Mouse (Mus musculus) neural tube, embryonic 12.5 days (tissue): ENCODE measurements around the gene Steap3. TPM values are rescaled to one million over a fixed set of nuclear protein-coding genes. Genes with fewer than 3 reads are reported as not detected.

Experiments used
- ATAC-seq: fragments of 200-750 bp; cut with Nextera tagmentation; 2 replicates; pipeline ENCODE4 v1.8.0; 2017; ENCODE audit warnings: low read depth, mild to moderate bottlenecking, moderate TSS enrichment, moderate library complexity; ENCODE audit not compliant: low FRiP score
- H3K27ac ChIP-seq: fragments of 300-500 bp; sonication (generic); 2 replicates; pipeline ENCODE4 v1.5.1; 2016
- H3K27me3 ChIP-seq: fragments of 300-500 bp; sonication (generic); replicated peaks from 2 replicates; pipeline ENCODE4 v1.6.1; 2016; ENCODE audit warnings: mild to moderate bottlenecking
- H3K36me3 ChIP-seq: fragments of 300-500 bp; sonication (generic); 2 replicates; pipeline ENCODE4 v1.6.1; 2016; ENCODE audit warnings: mild to moderate bottlenecking
- H3K4me1 ChIP-seq: fragments of 300-500 bp; sonication (generic); 2 replicates; pipeline ENCODE4 v1.6.1; 2016
- H3K4me2 ChIP-seq: fragments of 300-500 bp; sonication (generic); replicated peaks from 2 replicates; pipeline ENCODE4 v1.6.1; 2016; ENCODE audit warnings: mild to moderate bottlenecking
- H3K4me3 ChIP-seq: fragments of 300-500 bp; sonication (generic); 2 replicates; pipeline ENCODE4 v1.5.1; 2016
- H3K9ac ChIP-seq: fragments of 300-500 bp; sonication (generic); 2 replicates; pipeline ENCODE4 v1.6.1; 2016; ENCODE audit warnings: mild to moderate bottlenecking
- H3K9me3 ChIP-seq: fragments of 300-500 bp; sonication (generic); 2 replicates; pipeline ENCODE4 v1.6.1; 2016; ENCODE audit warnings: mild to moderate bottlenecking
- WGBS: fragments of 180-500 bp; shearing (Covaris S2); methylation state at CpG from one replicate; pipeline ENCODE4 v1.1.7; 2016; 5-methylcytosine and 5-hydroxymethylcytosine counted together
- polyA plus RNA-seq: library from polyadenylated mRNA; unstranded; fragments of >200 nt; fragmentation: Nextera tagmentation; extraction: Ambion mirVana; gene quantifications from 2 replicates; pipeline ENCODE4 v1.2.1, GENCODE M21; 2016

Gene Steap3
- polyA plus RNA-seq, 1 experiment from 2014 or later = 1.4 TPM

DNA sequence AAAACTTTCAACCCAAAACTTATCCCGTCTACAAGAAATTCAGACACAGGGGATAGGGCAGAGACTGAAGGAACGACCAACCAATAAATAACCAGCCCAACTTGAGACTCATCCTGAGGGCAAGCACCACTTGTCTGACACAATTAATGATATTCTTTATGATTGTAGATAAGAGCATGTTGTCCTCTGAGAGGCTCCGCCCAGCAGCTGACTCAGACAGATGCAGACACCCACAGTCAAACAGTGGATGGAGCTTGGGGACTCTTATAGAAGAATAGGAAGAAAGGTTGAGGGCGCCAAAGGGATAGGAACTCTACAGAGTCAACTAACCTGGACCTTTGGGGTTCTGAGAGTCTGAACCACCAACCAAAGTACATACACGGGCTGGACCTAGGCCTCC, 22.7 kb downstream of the Steap3 start:
- ATAC-seq = no peak
- WGBS = 86% methylated on average over 5 of the region's 5 CpGs
- H3K4me2 ChIP-seq = no peak overlapping the region

DNA sequence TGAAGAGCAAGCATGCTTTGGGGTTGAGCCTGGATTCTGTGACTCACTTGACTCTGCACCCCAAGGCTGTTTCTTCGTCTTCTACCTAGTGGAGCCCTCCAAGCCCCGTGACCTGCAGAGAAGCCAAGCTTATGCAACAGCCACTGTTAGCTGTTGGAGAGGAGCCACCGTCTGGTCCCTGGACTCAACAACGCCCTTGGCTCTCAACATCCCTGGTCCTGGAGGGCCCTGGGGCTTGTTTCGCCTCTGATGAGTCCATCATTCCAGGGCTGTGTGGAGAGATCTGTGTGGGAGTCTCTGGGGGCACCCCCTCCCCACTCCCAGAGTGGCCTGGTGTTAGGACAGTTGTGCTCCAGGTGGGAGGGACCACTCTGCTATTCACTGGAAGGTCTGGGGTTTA, 24.3 kb downstream of the Steap3 start:
- Histone ChIP-seq H3K27ac (no peak overlapping the region), H3K4me3 (no peak overlapping the region), H3K4me1 (no peaks in the 10 kb centered on the region), H3K36me3 (no peaks in the 10 kb centered on the region), H3K9ac (no peak overlapping the region), H3K9me3 (no peaks in the 10 kb centered on the region), H3K4me2 (no peak overlapping the region), H3K27me3 (no peaks in the 10 kb centered on the region)
- no peak for ATAC-seq
- WGBS = 81% methylated on average over 5 of the region's 5 CpGs

More for the DNA sequence above, 22.7 kb downstream of the Steap3 start:
- no peaks in the 10 kb centered on the region for H3K4me1 ChIP-seq
- no peaks in the 10 kb centered on the region for H3K27me3 ChIP-seq
- no peaks in the 10 kb centered on the region for H3K36me3 ChIP-seq
- no peaks in the 10 kb centered on the region for H3K9me3 ChIP-seq
- no peak overlapping the region for H3K27ac ChIP-seq
- no peak overlapping the region for H3K4me3 ChIP-seq
- H3K9ac ChIP-seq = no peak overlapping the region

DNA sequence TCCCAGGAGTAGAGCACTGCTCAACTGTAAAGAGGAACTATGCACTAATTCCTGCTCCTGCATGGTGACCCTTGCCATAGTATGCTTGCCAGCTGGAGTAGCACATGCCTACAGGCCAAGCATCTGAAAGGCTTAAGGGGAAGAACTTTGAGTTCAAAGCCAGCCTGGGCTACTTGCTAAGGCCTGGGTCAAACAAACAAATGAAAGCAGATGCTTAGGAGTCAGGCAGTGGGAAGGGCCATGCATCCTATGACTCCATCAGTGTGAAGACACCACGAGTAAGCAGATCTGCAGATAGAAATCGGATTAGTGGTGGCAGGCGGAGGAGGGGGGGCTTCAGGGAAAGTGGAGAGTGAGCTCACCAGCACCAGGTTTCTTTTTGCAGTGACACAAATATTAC, 25.2 kb downstream of the Steap3 start:
- Histone ChIP-seq H3K4me3 (no peak overlapping the region), H3K9me3 (no peaks in the 10 kb centered on the region), H3K27me3 (no peaks in the 10 kb centered on the region), H3K9ac (no peak overlapping the region), H3K27ac (no peak overlapping the region), H3K4me1 (no peaks in the 10 kb centered on the region), H3K4me2 (no peak overlapping the region), H3K36me3 (no peaks in the 10 kb centered on the region)
- no peak for ATAC-seq
- 90% methylated on average over 3 of the region's 3 CpGs for WGBS

DNA sequence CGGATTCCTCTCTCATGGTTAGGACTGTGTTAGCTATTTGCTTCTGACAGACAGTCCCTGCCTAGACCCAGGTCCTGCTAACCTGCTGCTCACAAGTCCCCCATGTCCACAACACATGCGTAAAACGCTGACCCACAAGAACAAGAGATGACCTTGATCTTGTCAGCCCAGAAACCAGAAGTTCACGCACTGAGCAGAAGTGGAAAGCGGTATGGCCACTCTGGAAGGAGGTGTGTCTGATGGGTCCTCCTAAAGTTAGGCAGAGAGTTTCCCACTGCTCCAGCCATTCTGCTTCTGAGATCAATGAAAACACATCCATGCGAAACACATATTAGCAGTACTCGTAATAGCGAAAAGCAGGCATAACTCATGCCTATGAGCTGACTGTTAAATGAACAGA, 25.6 kb downstream of the Steap3 start:
- H3K9me3 ChIP-seq = no peaks in the 10 kb centered on the region
- no peaks in the 10 kb centered on the region for H3K36me3 ChIP-seq
- no peak for ATAC-seq
- no peak overlapping the region for H3K9ac ChIP-seq
- H3K4me1 ChIP-seq = no peaks in the 10 kb centered on the region
- H3K27me3 ChIP-seq = no peaks in the 10 kb centered on the region
- H3K4me3 ChIP-seq = no peak overlapping the region
- WGBS = 94% methylated on average over 8 of the region's 8 CpGs
- no peak overlapping the region for H3K27ac ChIP-seq
- no peak overlapping the region for H3K4me2 ChIP-seq

DNA sequence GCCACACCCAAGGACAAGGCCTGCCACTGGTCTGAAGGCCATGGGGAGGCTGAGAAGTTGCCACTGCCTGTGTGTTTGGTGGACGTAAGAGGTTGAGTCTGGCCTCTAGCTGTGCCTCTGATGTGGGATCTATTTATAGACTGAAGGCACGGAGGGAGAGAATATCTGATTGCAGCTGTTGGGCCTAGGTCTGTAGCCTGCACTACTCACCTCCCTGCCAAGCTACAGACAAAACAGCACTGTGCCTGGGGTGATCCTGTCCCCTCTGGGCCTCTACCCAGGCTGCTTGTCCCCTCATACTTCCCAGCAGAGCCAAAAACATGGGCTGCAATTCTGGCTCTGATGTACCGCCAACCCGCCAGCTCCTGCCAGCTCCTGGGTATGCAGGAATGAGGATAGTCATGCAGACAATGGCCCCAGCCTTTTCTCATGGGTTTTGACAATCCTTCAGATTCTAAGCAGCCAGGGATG, 26.8 kb downstream of the Steap3 start:
- Histone ChIP-seq H3K4me3 (no peak overlapping the region), H3K9ac (no peak overlapping the region), H3K4me2 (no peak overlapping the region), H3K36me3 (no peaks in the 10 kb centered on the region), H3K9me3 (no peaks in the 10 kb centered on the region), H3K27me3 (no peaks in the 10 kb centered on the region), H3K4me1 (no peaks in the 10 kb centered on the region), H3K27ac (no peak overlapping the region)
- no peak for ATAC-seq
- 62% methylated on average over 4 of the region's 4 CpGs for WGBS

DNA sequence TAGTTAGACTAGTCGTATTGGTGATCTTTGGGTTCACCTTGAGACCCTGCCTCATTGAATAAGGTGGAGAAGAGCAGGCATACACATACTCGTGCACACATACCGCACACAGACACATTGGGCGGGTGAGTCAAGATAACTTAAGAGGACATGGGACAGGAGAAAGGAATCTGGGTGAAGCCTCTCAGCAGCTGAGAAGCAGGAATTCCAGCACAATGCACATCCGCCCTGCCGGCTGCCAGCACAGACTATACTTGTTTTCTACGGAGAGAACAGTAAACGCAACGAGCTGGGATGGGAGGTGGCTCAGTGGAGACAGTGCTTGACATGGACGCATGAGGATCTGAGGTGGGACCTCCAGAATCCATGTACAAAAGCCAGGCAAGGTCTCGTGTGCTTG, 27.9 kb downstream of the Steap3 start:
- WGBS = 91% methylated on average over 11 of the region's 11 CpGs
- Histone ChIP-seq H3K4me2 (no peak overlapping the region), H3K4me1 (no peaks in the 10 kb centered on the region), H3K4me3 (no peak overlapping the region), H3K9ac (no peak overlapping the region), H3K27ac (no peak overlapping the region), H3K36me3 (no peaks in the 10 kb centered on the region), H3K27me3 (no peaks in the 10 kb centered on the region), H3K9me3 (no peaks in the 10 kb centered on the region)
- ATAC-seq = no peak

DNA sequence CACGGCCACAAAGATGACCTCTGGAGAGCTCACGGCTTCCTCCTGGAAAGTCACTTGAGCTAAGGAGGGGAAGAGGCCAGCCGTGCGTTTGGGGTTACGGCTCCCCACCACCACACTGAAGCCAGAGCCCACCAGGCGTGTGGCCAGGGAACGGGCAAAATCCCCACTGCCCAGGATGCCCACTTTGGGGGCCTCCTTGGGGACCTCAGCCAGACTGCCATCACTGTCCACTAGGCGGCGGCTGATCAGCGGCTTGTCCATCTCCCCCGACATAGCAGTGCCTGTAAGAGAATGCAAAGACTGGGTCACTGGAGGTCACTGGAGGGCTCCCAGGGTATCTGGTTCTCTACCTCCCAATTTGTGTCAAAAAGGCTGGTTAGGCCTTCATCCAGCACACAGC, 28.5 kb downstream of the Steap3 start:
- H3K9ac ChIP-seq = no peak overlapping the region
- no peaks in the 10 kb centered on the region for H3K27me3 ChIP-seq
- H3K36me3 ChIP-seq = no peaks in the 10 kb centered on the region
- H3K4me3 ChIP-seq = no peak overlapping the region
- 84% methylated on average over 11 of the region's 11 CpGs for WGBS
- H3K9me3 ChIP-seq = no peaks in the 10 kb centered on the region
- ATAC-seq = no peak
- H3K4me2 ChIP-seq = no peak overlapping the region
- no peak overlapping the region for H3K27ac ChIP-seq
- no peaks in the 10 kb centered on the region for H3K4me1 ChIP-seq

DNA sequence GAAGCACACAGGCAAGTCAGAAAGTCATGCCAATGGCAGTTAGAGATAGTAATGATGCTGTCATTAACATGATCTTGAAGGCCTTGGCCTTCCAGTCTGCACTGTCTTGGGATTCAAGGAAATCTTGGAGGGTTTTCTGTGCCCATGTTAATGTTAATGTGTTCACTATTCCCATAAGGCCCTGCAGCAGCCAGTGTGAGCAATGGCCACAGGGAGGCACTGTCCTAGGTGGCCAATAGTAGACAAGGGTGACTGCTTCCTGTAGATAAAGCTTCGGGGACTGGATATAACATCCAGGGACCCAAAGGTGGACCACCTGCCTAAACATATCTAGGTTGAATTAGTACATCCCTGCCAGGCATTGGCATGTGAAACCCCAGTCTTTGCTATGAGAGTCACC, 35.4 kb downstream of the Steap3 start:
- WGBS = 81% methylated on average over 1 of the region's 1 CpGs
- H3K4me2 ChIP-seq = no peak overlapping the region
- ATAC-seq = no peak
- no peaks in the 10 kb centered on the region for H3K36me3 ChIP-seq
- H3K9ac ChIP-seq = no peak overlapping the region
- no peaks in the 10 kb centered on the region for H3K27me3 ChIP-seq
- no peaks in the 10 kb centered on the region for H3K4me1 ChIP-seq
- no peak overlapping the region for H3K4me3 ChIP-seq
- H3K9me3 ChIP-seq = no peaks in the 10 kb centered on the region
- H3K27ac ChIP-seq = no peak overlapping the region

DNA sequence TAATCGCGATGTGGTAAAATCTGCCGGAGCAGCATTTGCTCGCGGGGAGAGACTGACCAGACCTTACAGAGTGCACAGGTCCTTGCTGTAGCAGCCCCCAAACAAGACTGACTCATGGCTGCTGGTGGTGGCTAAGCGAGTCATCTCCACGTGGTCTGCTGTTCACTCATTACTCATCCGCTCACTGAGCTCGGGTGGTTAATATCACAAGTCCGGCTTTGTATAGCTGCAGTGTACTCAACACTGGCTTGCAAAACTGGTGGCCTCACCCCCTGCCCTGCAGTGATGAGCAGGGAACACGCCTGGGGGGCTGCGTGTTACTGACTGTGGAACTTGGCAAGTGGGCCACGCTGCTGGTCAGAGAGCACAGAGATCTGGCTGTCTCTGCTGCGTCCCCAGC, 36.1 kb downstream of the Steap3 start:
- Histone ChIP-seq H3K4me2 (no peak overlapping the region), H3K4me3 (no peak overlapping the region), H3K4me1 (no peaks in the 10 kb centered on the region), H3K9ac (no peak overlapping the region), H3K27ac (no peak overlapping the region), H3K27me3 (no peaks in the 10 kb centered on the region), H3K36me3 (no peaks in the 10 kb centered on the region), H3K9me3 (no peaks in the 10 kb centered on the region)
- 89% methylated on average over 14 of the region's 14 CpGs for WGBS
- no peak for ATAC-seq

DNA sequence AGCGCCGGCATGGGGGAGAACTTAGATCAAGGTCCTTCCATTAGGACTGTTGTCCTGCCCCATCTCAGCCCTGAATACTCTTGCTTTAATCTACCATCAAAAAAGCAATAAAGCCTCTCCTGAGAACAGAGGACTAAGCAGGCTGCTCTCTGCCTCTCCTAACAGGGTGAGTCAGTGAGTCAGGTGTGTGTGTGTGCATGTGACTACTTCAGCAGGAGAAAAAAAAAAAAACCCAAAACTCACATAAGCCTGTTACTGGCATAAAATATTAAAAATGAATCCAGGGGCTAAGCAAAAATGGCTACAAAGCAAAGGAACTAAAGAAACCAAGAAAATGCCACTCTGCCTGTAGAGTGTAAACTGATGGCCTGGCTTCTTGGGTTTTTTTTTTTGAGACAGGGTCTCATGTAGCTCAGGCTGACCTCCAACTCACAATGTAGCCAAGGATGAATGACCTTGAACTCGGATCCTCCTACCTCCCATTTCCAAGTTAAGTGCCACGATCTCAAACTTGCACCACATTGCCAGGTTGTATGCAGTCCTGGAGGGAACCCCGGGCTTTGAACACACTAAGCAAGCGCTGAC, 36.8 kb downstream of the Steap3 start:
- Histone ChIP-seq H3K9ac (no peak overlapping the region), H3K9me3 (no peaks in the 10 kb centered on the region), H3K4me1 (no peaks in the 10 kb centered on the region), H3K27ac (no peak overlapping the region), H3K4me2 (no peak overlapping the region), H3K4me3 (no peak overlapping the region), H3K36me3 (no peaks in the 10 kb centered on the region), H3K27me3 (no peaks in the 10 kb centered on the region)
- no peak for ATAC-seq
- 86% methylated on average over 6 of the region's 6 CpGs for WGBS

DNA sequence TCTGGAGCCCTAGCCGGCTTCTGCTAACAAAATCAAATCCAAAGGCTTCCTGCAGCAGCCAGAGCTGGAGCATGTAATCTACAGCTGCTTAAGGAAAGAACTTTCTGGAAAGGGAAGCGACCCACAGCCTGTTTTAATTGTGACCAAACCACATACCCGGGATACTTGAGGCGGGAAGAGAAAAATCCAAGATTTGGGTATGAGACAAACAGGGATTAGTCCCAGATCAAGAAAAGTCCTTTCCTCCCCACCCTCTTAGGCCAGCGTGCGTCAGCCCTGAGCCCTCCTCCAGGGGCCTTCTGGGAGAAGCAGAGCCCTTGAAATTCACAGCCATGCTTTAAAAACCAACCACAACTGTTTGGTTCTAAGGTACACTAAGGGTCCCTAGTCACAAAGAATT, 40.3 kb downstream of the Steap3 start:
- H3K4me1 ChIP-seq = no peaks in the 10 kb centered on the region
- H3K4me2 ChIP-seq = no peak overlapping the region
- H3K4me3 ChIP-seq = no peak overlapping the region
- no peaks in the 10 kb centered on the region for H3K27me3 ChIP-seq
- H3K9ac ChIP-seq = no peak overlapping the region
- H3K36me3 ChIP-seq = no peaks in the 10 kb centered on the region
- no peaks in the 10 kb centered on the region for H3K9me3 ChIP-seq
- no peak for ATAC-seq
- H3K27ac ChIP-seq = no peak overlapping the region
- 78% methylated on average over 6 of the region's 6 CpGs for WGBS

DNA sequence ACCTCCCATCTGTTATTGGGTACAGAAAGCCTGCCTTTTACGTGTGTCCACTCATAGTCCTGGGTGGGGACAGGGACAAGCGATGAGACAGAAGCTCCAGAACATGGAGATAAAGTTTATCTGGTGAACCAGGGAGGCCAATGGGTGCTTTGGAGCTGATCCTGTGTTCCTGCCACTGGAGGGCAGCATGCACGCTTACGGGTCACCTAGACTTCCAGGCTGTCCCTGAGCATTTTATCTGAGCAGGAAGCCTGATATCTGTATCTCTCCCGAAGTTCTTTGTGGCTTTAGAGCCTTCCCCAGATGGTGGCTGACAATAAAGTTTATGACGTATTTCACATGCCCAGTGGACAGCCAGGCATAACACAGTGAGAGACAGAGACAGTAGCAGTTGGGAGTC, 41.2 kb downstream of the Steap3 start:
- Histone ChIP-seq H3K4me2 (no peak overlapping the region), H3K9ac (no peak overlapping the region), H3K27me3 (no peaks in the 10 kb centered on the region), H3K9me3 (no peaks in the 10 kb centered on the region), H3K4me1 (no peaks in the 10 kb centered on the region), H3K36me3 (no peaks in the 10 kb centered on the region), H3K4me3 (no peak overlapping the region), H3K27ac (no peak overlapping the region)
- 43% methylated on average over 6 of the region's 6 CpGs for WGBS
- no peak for ATAC-seq

DNA sequence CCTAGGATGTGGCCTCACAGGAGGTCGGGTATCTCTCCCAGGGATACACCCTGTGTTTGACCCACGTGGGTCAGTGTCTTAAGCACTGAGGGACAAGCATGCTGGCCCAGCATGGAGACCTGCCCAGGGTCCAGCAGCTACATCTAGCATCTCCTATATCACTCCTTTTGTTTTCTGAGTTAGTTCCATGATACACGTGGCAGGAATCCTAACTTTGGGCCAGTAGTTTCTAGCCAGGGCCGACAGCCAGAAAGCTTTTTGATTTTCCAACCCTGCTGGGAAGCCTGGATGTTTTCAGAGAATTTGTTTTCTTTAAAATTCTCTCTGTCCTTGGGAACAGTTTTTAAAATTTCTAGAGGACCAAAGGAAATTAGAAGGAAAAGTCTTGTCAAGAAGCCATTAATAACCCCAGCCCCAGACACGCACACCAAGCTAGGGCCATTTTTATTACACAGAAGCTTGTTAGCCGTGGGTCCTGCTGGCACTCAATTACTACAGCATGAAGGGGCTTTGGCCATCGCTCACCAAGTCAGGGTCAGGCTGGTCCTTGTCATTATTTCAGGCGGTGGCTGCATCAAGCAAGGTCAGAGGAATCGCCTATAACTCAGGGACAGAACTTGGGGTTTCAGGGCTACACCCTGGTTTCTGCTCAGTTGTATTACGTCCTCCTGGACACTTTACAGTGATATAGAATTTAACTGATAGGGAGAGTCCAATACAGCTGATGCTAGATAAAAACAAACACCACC, 42.6 kb downstream of the Steap3 start:
- Histone ChIP-seq H3K27ac (no peak overlapping the region), H3K4me1 (no peaks in the 10 kb centered on the region), H3K36me3 (no peaks in the 10 kb centered on the region), H3K9ac (no peak overlapping the region), H3K27me3 (no peaks in the 10 kb centered on the region), H3K9me3 (no peaks in the 10 kb centered on the region), H3K4me2 (no peak overlapping the region), H3K4me3 (no peak overlapping the region)
- WGBS = 76% methylated on average over 10 of the region's 10 CpGs
- no peak for ATAC-seq
